Mouse (Mus musculus): ENCODE results near the gene Mmp23.

The Mmp23 gene

DNA sequence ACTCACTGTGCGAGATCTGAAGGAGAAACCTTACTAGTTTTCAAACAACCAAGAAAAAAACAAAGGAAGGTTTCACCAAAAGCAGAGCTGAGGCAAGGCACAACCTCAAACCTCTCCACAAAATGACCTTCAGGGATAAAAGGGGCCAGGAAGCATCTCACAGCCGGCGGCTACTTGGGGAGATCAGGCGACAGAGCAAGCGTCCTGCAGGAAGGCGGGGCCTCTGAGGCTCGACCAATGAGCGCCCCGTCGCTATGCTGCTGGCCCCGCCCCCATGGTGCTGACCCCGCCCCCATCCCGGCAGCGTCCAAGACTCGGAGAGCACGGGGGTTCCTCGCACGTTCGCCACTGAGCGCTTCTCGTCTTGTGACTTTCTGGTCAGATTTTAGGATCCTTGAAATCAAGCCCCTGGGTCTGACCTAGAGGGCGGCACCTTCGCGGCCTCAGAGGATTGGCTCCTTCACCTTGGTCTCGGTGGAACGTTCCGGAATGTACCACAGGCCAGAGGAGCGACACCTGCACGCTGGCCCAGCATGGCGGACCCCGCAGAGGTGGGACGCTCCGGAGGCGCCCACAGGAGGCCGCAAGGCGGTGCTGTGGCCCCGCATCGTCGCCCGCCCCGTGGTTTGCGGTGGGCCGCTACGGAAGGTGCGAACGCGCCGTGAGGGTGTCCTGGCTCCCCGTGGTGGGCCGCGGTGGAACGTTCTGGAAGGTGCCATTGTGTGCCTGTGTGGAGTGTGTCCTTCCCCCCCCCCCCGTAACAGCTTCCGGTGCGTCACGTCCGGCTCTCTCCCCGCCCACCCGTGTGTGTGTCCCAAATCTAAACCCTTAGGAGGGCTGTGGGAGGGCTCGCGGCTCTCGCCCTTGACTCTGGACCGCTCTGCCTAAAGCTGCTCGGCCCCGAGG, 51.8 kb downstream of the Mmp23 start, which contains the start of gene Slc35e2:
Slc35e2 (plus strand) TSS at position 326 of the 906 bp plus-strand sequence.
- in situ Hi-C loops (cut with MboI): no loop called here
